Mouse (Mus musculus) cerebellum, postnatal 10 days (tissue): ENCODE measurements around the gene Mettl3.
"Not testable (repeated sequence)": the region's sequence is repeated elsewhere in the genome, so short reads cannot be mapped to it uniquely, and the experiment has no call there.

Source experiments
- DNase-seq, 2 experiments: peaks; one replicate each; pipeline ENCODE4 v3.0.0; 2021; ENCODE audit warnings: mixed read lengths in 2 of 2

Mettl3 gene

GRCm38 (mm10) chr14:52304644-52305271 is at the start of gene Mettl3:
Gene Mettl3 (minus strand): TSS chr14:52305128.
- peak; percentile 93 to 95 for DNase-seq

GRCm38 (mm10) chr14:52339512-52339852 is 34.6 kb upstream of the Mettl3 start:
- no peak for DNase-seq

GRCm38 (mm10) chr14:52338751-52339511 is 34.0 kb upstream of the Mettl3 start:
- peak; percentile 80 to 87 for DNase-seq

GRCm38 (mm10) chr14:52332171-52332570 is 27.2 kb upstream of the Mettl3 start:
- no peak for DNase-seq

- DNase-seq: no peak
Measured at GRCm38 (mm10) chr14:52331069-52331750, 26.3 kb upstream of the Mettl3 start.

GRCm38 (mm10) chr14:52327910-52328812 is 23.2 kb upstream of the Mettl3 start, which contains the start of gene Sall2:
Gene Sall2 (minus strand): TSS chr14:52328762.
- DNase-seq: peak in 1 of 2 experiments; percentile 29

- no peak for DNase-seq
Measured at GRCm38 (mm10) chr14:52327375-52327901, 22.5 kb upstream of the Mettl3 start.

- DNase-seq: peak in 1 of 2 experiments; percentile 9
Measured at GRCm38 (mm10) chr14:52325890-52326289, 21.0 kb upstream of the Mettl3 start.

GRCm38 (mm10) chr14:52319361-52319760 is 14.4 kb upstream of the Mettl3 start:
- DNase-seq: peak in 1 of 2 experiments; percentile 29

GRCm38 (mm10) chr14:52316441-52317225 is 11.7 kb upstream of the Mettl3 start:
- peak; percentile 54 to 66 for DNase-seq

GRCm38 (mm10) chr14:52315792-52316440 is 11.0 kb upstream of the Mettl3 start:
- DNase-seq: peak; percentile 88 to 91

GRCm38 (mm10) chr14:52315283-52315780 is 10.4 kb upstream of the Mettl3 start:
- peak in 1 of 2 experiments; percentile 30 for DNase-seq

GRCm38 (mm10) chr14:52314808-52315150 is 9.9 kb upstream of the Mettl3 start:
- DNase-seq: peak in 1 of 2 experiments; percentile 24

GRCm38 (mm10) chr14:52313931-52314807 is 9.2 kb upstream of the Mettl3 start:
- DNase-seq: peak in 1 of 2 experiments; percentile 8

- DNase-seq: no peak
Measured at GRCm38 (mm10) chr14:52310906-52311305, 6.0 kb upstream of the Mettl3 start.

- DNase-seq: peak in 1 of 2 experiments; percentile 31
Measured at GRCm38 (mm10) chr14:52310343-52310742, 5.4 kb upstream of the Mettl3 start.

GRCm38 (mm10) chr14:52306100-52306499 is 1.2 kb upstream of the Mettl3 start:
- DNase-seq: no peak

- not testable (repeated sequence) for DNase-seq
Measured at GRCm38 (mm10) chr14:52303517-52303916, 1.4 kb downstream of the Mettl3 start.

GRCm38 (mm10) chr14:52295558-52296264 is 9.2 kb downstream of the Mettl3 start:
- DNase-seq: peak in 1 of 2 experiments; percentile 56
